Mouse (Mus musculus) adrenal gland, postnatal 10 days (tissue): ENCODE measurements at regions not wholly inside any gene's neighbourhood (a gene's known extent, or its start where the extent isn't known, plus 50 kb on each side); places are given as distances from the start of the nearest gene placed in this dataset.
A peak's percentile ranks its signal among the peaks of the same experiment; 100 is the strongest.

Experiments
- DNase-seq: peaks from one replicate; pipeline ENCODE4 v3.0.0; 2021; ENCODE audit warnings: mixed read lengths

DNA sequence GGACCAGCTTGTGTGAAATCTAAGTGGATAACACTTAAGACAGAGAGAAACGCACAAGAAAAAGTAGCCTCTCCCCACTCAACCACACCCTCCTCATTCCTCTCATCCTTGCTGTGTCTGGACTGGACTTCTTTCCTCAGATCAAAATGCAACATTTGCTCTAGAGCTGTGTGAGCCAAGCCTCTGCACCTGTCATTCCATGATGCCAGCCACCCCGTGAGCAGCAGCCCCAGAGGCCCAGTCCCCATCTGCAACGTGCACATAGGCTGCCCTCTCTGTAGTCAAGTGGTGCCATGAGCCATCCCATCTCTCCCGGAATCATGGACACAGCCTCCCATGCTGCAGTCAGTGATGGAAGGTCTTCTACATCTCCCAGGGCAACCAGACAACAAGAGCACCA, 55.1 kb upstream of the Gpc1 start:
- DNase-seq: no peak

DNA sequence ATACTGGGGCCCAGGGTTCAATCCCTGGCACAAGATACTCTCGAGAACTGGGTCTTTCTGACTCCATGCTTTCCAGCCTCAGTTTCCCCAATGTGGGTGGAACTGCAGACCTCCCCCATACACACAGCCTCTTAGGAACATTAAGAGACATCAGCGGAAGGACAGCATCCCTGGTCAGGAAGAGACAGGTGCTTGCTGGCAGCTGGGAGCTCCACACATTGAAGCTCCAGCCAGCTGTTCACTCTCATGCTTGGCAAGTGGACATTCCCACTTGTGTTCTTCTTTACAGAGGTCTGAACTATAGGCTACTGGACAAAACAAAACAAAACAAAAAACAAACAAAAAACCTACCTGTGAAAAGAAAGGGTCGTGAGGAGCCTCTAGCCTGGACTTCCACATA, 55.5 kb upstream of the Gpc1 start:
- DNase-seq: no peak

DNA sequence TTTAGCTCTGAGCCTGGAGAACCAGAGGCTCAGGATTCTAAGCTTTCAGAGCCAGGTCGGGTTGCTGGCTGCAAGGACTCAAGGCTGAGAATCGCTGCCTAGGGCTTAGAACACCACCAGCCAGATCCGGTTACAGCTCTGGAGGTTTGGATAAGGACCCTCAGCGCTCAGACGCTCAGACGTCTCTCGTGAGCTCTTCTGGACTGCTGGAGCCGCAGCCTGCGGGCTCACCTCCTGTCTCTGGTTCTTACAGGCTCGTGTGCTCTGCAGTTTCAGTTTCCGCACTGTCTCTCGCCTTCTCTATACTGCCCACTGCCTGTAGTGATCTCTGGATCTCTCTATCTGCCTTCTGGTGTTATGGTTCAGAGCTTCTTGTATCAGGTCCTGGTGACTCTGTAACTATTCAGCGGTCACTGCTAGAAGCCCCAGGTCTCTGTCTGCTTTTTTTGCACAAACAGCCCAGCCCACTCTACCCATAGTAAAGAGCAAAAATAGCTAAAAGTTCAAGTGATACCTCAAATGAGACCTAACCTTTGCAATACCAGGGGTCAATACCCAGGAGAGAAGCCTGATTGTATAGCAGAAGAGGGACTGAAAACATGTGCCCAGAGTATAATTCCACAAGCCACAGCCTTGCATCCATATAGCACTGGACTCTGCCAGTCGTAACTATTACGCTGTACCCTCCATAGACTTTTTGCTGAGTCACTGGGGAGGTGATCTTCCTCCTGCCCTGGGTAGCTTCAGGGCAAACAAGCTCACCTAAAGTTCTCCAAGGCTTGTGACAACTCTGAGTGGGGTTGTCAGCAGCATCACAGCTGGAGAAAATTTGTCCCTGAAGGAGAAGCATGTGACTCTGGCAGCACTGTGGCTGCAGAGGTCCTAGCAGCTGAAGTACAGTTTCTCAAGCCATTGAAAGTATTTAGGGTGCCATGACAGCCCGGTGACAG, 56.4 kb upstream of the Gpc1 start:
- peak; percentile 17 for DNase-seq

DNA sequence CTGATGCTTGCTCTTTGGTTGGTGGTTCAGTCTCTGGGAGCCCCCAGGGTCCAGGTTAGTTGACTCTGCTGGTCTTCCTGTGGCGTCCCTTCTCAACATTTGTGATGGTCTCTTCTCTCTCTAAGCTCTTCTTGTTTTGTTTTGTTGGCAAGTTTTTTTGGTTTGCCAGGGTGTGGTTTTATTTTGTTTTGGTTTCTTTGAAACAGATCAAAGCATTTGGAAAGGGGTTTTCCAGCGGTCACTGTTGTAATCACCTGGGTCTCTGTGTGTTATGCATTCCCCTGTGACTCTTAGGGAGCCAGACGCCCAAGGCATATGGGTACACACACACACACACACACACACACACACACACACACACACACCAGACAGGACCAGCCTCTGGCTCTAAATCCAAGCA, 57.4 kb upstream of the Gpc1 start:
- no peak for DNase-seq

DNA sequence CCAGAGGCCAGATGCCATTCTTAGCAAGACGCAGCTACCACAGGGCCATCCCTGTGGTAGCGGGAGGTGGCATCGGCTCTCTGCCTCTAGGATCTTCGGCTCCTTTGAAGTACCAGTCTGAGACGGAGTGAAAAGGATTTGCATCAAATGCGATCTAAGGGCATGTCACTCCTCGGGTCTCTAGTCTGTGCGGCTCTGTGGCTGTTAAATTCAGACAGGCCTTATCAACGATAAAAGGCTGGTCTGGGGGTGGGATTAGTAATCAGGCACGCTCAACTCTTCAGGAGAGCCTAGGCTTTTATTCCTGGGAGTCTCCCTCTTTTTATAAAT, 58.7 kb upstream of the Gpc1 start:
- no peak for DNase-seq

DNA sequence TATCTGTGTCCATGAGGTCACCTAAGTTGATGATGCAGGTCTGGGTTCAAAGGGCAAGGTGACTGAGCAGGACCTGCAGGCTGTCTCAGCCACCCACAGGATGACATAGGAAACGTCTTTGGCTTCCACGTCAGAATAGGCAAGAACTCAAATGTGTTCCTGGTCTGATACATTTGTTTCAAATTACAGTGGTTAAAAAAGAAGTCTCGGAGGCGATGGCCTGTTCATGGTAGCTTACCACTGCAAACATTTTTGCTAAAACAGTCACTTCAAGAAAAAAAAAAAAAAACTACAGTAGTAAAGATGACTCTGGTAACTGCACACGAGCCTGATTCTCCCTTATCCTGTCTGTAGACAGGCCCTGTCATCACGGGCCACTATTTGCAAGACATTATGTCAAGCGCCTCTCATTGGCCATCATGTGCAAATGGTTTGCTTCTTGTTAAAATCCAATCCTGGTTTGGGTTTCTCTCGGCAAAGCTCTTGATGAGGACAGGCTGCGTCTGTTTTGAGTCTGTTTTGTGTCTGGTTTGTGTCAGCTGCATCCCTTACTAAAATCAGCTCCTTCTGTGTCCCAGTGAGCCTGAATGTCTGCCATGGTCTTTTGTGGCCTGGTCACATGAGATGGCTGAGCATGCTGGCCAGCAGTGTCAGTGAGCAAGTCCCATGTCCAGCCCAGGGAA, 59.2 kb upstream of the Gpc1 start:
- DNase-seq: no peak

DNA sequence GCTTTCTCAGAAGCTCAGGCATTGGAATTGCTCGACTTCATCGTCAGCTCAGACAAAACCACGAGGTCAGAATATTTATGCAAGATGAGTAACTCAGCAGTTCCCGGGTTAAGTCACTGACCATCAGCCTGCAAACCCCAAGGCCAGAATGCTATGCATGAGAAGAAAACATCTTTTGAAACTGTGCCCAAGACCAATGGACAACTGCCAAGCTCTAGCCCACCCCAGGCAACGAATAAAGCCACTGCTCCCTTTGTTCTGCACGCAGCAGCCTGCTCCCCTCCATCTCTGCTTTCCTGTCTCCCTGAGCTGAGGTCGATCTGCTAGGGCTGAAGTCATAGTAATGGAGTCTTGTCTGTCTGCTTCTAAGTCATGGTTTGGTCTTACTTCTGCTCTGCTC, 61.7 kb upstream of the Gpc1 start:
- peak; percentile 61 for DNase-seq

DNA sequence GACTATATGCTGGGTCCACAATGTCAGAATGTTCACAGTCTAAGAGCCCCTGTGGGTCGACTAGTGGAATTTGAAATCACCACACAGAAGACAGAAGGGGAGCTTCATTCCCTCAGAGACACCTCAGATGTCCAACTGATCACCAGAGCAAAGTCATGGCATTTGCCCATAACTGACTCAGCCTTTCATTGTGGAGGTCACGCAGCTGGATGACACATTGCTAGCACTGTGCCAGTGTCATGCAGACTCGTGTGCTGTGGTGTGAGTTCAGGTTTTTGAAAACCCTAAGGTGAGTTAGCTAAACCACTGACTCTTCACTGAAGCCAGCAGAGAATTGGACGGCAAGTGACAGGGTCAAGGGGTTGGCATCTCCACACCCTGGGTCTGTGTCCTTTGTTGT, 62.3 kb upstream of the Gpc1 start:
- peak; percentile 64 for DNase-seq

DNA sequence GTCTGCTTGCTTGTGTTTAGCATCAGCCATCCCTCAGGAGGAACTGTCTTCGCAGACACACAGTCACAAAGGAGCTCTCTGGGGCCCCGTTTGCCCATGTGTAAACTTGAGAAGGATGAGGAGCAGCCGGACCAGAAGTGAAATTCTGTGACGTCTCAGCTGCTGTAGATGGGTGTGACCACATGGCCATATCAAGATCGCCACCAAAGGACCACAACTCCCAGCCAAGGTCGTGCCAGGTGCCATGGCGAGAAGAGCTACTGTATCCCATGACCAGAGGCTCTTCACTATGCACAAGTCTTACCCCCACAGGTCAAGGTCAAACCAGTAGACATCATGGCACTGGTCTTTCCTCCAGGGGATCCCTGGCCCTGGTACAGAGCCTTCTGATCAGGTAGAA, 64.9 kb upstream of the Gpc1 start:
- DNase-seq: no peak

DNA sequence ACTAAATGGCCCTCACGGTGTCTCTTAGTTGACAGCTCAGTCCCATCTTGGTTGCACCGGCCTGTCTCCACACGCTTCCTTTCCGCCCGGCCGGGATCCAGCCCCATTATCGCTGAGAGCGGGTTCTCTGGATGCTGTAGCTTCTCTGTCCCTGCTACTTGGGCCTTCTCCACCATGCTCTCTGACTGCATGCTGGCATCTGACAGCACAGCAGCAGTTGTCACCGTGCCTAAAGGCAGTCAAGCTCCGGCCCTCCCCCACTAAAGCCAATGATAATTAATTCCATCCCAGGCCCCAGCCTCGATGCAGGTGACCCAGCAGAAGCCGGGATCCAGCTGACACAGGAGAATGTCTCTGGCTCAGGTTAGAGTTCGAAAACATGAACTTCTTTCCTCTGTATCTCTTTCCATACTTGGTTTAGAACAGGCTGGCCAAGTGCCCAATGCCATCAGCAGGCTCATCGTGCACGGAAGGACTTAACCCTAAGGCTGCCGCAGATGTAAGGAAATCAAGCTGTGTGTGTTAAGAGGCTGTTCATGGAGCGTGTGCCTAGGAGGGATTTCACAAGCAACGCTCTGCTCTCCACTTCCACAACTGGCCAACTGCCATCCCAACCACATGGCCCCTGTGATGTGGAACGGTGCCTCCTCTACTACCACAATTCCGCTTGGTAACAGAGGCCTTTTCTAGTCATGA, 76.5 kb upstream of the Gpc1 start:
- DNase-seq: peak; percentile 68

DNA sequence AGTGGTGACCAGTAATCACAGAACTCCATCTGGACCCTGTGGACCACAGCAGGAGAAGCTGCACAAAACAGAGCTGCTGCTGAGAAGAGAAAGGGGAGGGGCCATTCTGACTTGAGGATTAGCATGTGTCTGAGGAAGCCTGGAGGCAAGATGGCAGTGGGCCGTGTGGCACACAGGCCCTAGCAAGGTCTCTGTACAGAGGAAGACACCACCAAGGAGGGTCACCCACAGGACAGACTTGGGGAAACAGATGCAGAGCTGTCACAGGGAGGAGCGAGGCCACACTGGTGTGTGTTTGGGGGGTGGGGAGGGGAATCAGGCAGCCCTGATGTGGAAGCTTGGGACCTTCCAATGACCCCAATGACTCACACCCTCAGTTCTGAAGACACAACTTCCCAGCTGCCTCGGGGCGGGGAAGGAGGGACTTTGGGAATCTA, 79.7 kb upstream of the Gpc1 start:
- DNase-seq: peak; percentile 24

DNA sequence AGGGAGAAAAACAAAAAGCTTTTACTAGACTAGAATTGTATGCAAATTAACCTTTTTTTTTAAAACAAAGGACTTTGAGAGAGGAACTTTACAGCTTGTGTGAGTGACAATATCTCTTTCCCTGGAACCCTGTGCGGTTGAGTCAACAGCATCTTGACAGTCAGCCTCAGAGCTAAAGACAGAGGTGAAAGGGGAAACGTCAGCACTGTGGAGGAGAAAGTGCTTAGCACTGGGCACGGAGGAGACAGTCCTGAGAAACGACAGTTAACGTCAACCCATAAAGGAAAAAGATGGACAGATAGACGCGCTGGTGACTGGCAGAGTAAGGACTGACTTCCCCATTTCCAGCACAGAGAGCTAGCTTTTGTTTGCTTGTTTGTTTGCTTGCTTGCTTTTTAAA, 82.0 kb upstream of the Gpc1 start:
- no peak for DNase-seq

DNA sequence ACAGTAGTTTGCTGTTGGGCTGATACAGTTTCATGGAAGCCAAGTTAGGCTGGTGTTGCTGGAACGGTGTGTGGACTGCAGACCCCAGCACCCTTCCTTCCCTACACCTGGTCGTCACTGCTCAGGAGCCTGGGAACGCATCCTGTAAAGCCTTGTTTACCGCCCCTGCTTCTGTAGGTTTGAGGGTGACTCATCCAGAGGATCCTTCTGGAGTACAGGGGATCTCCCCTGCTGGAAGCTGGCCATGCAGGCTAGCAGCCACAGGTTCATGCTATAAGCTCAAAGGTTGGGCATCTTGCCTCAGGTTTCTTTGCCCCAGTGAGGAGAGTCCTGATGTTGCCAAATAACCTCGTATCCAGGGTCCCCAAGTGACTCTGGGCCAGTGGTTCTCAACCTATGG, 86.2 kb upstream of the Gpc1 start:
- DNase-seq: no peak

DNA sequence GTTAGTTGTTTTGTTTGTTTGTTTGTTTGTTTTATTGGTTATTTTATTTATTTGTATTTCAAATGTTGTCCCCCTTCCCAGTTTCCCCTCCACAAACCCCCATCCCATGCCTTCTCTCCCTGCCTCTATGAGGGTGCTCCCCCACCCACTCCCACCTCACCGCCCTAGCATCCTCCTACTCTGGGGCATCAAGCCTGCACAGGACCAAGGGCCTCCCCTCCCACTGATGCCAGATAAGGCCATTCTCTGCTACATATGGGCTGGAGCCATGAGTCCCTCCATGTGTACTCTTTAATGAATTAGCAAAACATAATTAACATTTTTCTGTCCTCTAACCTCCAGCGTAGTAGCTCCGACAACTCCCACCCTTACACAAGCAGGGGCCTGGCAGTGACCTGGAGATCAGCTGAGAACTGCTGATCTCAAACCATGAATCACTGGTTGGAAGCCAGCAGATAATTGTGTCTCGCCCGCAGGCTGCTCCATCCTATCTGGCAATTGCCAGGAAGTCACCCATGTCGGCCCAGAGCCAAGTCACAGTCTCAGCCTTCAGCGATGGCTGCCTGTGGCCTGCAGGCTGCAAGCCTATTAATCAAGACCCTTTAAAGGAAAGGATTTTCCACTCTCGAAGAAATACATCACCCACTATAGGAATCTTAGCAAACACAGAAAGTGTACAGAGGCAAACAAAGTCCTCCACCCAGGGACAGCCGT, 86.8 kb upstream of the Gpc1 start:
- peak; percentile 75 for DNase-seq

DNA sequence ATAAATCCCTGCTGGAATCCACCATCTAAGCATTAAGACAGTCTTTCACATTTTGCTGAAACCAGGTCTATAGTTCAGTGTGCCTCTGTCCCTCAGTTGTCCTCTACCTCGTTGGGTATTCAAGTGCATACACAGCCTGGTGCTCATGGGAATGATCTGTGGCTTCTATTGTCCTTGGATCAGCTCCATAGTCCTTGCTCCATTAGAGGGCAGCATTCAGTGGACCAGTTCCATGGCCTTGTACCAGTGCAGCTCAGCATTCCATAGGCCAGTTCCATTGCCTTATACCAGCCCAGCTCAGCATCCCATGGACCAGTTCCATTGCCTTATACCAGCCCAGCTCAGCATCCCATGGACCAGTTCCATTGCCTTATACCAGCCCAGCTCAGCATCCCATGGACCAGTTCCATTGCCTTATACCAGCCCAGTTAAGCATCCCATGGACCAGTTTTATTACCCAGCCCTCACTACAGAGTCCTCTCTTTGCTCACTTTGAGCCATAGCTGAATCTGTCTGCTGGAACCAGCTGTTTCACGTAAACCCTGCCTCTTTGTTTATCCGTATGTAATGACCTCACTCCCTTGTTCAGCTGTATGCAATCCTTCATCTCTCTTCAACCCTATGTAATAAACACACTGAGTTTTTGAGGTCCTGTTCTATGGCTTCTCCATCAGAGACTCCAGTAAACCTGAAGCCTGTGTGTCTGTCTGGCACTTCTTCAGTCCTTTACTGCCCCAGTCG, 88.4 kb upstream of the Gpc1 start:
- DNase-seq: peak; percentile 56

DNA sequence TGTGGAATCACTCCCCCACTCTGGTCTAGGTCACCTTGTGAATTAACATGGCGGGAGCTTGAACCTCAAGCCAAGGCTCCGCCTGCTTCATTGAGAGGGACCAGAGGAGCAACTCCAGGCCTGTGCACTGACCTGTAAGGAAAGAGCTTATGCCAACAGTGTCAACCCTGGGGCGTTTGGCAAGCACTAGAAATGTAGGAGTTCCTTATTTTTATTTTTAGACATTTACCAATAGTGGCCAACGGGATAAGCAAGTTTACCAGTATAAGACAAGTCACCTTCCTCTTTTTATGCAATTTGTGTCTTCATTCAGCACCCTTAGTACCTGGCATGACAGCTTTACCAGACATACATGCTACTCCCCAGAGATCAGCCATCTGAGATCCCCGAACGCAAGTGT, 89.1 kb upstream of the Gpc1 start:
- DNase-seq: no peak

DNA sequence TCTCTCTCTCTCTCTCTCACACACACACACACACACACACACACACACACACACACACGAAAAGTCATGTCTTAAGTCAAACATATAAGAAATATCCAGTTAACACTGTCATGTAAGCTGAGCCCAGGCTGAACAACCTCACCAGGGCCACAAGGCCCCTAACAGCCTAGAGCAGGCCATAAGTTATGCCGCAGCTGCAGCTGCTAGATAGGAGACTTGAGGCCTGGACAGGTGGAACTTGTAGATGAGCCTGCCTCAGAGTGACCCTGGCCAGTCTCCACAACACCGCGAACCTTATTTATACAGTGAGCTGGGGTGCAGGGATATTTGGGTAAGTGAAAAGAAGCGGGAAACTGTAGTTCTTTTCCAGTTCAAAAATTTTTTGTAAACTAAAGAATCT, 90.4 kb upstream of the Gpc1 start:
- DNase-seq: no peak

DNA sequence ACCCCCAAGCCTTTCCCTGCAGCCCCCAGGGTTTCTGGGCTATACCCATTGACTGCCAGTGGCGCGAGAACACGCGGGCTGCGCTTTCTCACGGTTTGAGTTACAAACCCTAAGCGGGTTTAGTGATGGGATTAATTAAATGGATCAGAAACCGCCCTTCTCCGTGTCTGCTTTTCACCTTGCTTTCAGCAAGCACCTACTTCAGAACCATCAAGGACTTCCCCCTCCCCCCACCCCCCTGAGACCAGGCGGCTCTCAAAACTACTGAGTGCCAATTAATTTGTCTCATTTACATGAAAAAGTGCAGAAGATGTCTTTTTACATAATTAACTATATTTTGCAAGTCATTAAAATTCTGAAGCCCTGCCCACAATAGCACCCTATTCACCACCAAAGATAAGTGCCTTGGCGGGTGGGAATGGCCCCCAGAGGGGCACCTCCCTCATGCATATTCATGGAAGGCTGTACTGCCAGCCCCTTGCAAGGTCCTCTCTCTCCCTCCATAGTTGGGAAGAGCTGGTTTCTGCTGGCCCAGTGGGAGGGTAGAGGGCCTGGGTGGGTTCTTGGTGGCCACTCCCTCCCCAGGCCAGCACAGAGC, 89.1 kb upstream of the Otos start:
- DNase-seq: no peak

DNA sequence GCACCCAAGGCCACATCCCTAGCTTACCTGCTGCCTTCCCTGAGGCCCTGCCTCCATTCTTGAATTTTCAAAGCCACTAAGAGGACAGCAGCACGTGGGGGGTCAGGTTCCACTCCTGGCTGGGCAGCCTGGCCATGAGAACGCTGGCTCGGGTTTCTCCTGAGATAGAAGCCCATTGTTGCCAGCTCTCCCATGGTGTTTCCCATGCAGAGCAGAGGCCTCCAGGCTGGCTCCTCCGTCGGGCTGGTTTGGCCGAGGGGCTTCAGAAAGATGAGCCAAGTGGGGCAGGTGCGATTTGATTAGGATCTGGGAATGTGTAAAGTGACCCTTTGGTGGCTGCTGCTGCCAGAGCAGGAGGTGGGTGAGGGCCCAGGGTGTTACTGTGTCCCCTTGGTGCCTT, 87.8 kb upstream of the Otos start:
- DNase-seq: no peak

DNA sequence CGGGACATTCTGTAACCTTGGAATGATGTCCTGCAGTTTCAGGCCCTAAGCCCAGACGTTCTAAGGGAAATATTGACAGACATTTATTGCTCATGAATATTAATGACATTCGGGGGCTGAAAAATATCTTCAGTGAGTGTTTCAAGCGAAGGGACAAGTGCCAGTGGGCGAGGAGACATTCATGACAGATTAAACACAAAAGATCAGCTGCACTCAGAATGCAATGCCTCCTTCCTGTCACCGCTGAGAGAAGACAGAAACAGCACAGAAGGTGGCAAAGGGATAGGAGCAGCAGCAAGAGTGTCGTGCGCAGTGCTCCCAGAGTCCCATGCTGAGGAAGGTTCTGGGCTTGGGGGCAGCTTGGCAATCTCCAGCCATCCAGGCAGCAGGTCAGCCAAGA, 85.1 kb upstream of the Otos start:
- DNase-seq: no peak
